Mouse (Mus musculus) heart, adult 2 months (tissue): ENCODE data around the gene Cmya5. TPM values are rescaled to one million over a fixed set of nuclear protein-coding genes. Genes with fewer than 3 reads are reported as not detected.

ENCODE experiments used
- DNase-seq, 2 experiments: peaks; one replicate each; pipeline ENCODE4 v3.0.0; 2021
- H3K27ac ChIP-seq: fragments of 200-600 bp; 2 replicates; pipeline ENCODE4 v1.8.1; 2022
- H3K27me3 ChIP-seq: fragments of 200-500 bp; 2 replicates; pipeline ENCODE4 v1.6.1; 2012; ENCODE audit warnings: mild to moderate bottlenecking, low read length, inconsistent platforms, mixed read lengths; ENCODE audit not compliant: control insufficient read depth, insufficient read depth
- H3K36me3 ChIP-seq: fragments of 200-500 bp; 2 replicates; pipeline ENCODE4 v1.6.1; 2012; ENCODE audit warnings: low read length, inconsistent platforms; ENCODE audit not compliant: control insufficient read depth, insufficient read depth
- H3K4me1 ChIP-seq: fragments of 200-500 bp; 2 replicates; pipeline ENCODE4 v1.6.1; 2011; ENCODE audit warnings: low read length; ENCODE audit not compliant: control insufficient read depth, insufficient read depth
- H3K4me3 ChIP-seq: fragments of 200-600 bp; 2 replicates; pipeline ENCODE4 v1.8.1; 2022
- H3K79me2 ChIP-seq: fragments of 200-500 bp; replicated peaks from 2 replicates; pipeline ENCODE4 v1.6.1; 2012; ENCODE audit warnings: mild to moderate bottlenecking, inconsistent platforms, low read length, moderate library complexity, mixed read lengths; ENCODE audit not compliant: control insufficient read depth, insufficient read depth
- H3K9ac ChIP-seq: fragments of 200-500 bp; 2 replicates; pipeline ENCODE4 v1.6.1; 2012; ENCODE audit warnings: low read depth, mild to moderate bottlenecking, control low read depth, inconsistent platforms, low read length, mixed read lengths
- CTCF ChIP-seq: fragments of 200-600 bp; IDR thresholded peaks from 2 replicates; pipeline ENCODE4 v1.8.1; 2022; ENCODE audit warnings: antibody characterized with exemption, mild to moderate bottlenecking, moderate library complexity
- EP300 ChIP-seq: fragments of 200-500 bp; IDR thresholded peaks from 2 replicates; pipeline ENCODE4 v1.6.1; 2011; ENCODE audit warnings: low read depth, low read length, control low read depth; ENCODE audit not compliant: insufficient read depth
- POLR2A ChIP-seq: fragments of 200-500 bp; IDR thresholded peaks from 2 replicates; pipeline ENCODE4 v1.6.1; 2011; ENCODE audit warnings: mild to moderate bottlenecking, low read depth, low read length, control low read depth; ENCODE audit not compliant: insufficient read depth
- WGBS: fragments of 180-500 bp; shearing (Covaris S2); methylation state at CpG from one replicate; pipeline ENCODE4 v1.1.7; 2018; 5-methylcytosine and 5-hydroxymethylcytosine counted together
- intact Hi-C: fragments of 180-260 bp; cut with DNase I; formaldehyde crosslinking; loops from one replicate; pipeline ENCODE4 v1.15.1; 2025
- polyA plus RNA-seq: library from polyadenylated mRNA; depleted of rRNA; stranded (reverse); fragments of >200 nt; gene quantifications from 2 replicates; pipeline ENCODE4 v1.2.3, GENCODE M21; 2012; rRNA removed
- total RNA-seq, 2 experiments: library from RNA; stranded (reverse); gene quantifications; 2 replicates each; pipeline ENCODE4 v1.2.3; 2021

Gene Cmya5
- total and polyA plus RNA-seq, 3 experiments = 46.3 to 392 (median 335) TPM

DNA sequence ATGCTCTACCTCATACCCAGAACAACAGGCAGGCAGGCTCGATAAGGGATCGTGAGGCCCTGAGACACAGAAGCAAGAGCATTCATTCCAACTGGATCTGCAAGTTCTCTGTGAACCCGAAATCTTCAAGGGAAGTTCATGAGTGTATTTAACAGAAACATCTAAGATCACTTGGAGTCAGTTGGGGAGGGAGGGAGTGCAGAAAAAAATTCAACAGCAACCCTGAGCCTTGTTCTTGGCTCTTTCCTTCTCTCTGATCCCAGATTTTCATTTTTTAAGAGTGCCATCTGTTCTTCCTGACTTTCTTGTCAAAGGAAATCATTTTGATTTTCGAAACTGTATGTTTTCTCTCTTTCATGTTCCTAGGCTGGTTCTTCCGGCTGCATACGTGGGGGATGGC lies 140.5 kb downstream of the Cmya5 start:
- Histone ChIP-seq H3K4me1 (peaks cover 1% of the 10 kb centered on the region), H3K27ac (no peak overlapping the region), H3K9ac (no peak overlapping the region), H3K36me3 (no peaks in the 10 kb centered on the region), H3K4me3 (no peak overlapping the region), H3K27me3 (no peaks in the 10 kb centered on the region), H3K79me2 (no peaks in the 10 kb centered on the region)
- DNase-seq = no peak
- intact Hi-C loops = no loop called here
- TF ChIP-seq CTCF = no peak
- TF ChIP-seq EP300 = no peak
- no peak for TF ChIP-seq POLR2A
- 78% methylated on average over 6 of the region's 6 CpGs for WGBS

DNA sequence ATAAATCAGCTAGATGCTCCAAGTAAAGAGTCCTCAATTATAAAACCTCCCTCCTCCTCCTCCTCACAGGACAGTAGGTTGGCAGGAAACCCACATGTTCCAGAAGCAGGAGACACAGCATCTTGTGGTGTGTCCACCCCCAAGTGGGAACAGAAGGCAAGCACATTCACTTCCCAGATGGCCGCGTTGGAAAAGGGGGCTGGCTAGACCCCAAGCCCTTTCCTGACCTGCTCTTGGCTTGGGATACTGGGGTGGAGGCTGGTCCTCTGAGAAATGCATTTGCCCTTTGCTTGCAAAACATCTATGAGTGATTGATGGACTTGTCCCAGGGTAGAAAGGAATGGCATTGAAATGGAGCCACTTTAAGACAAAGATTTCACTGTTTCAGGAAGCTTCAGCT lies 142.1 kb downstream of the Cmya5 start:
- TF ChIP-seq CTCF (no peak), POLR2A (no peak), EP300 (no peak)
- H3K27me3 ChIP-seq = no peaks in the 10 kb centered on the region
- H3K79me2 ChIP-seq = no peaks in the 10 kb centered on the region
- WGBS = 45% methylated on average over 2 of the region's 2 CpGs
- H3K4me3 ChIP-seq = no peak overlapping the region
- intact Hi-C loops = no loop called here
- peaks cover 1% of the 10 kb centered on the region for H3K4me1 ChIP-seq
- H3K27ac ChIP-seq = no peak overlapping the region
- no peaks in the 10 kb centered on the region for H3K36me3 ChIP-seq
- H3K9ac ChIP-seq = no peak overlapping the region
- DNase-seq = no peak

DNA sequence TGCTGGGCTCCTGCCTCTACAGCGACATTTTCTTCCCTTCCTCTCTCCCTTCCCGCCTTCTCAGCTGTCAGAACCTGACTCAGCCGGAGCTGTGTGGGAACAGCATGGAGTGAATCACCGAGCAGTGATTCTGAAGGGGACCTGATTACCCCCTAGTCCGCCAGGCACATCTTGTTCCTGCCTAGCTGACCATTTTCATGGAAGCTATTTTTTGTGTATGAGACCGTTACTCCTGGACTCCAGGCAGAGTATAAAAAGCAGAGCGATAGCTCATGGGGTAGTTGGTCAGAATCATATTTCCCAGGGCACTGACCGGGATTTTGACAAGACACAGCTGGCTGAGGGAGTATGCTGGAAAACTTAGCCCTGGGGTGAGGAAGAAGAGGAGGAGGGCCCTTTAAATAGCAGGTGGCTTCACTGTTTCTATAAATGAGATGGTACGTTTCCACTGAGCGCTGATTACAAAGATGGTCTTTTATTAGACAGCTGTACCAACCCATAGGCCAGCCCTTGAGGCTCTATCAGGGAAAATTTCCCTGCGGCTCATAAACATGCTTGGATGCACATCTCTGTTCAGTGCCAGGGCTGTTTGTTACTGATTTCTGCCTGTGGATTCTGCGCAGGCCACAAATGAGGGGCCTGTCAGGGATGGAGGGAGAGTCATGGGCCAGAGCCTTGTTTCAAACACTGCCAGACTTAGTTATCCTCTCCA lies 143.7 kb downstream of the Cmya5 start:
- intact Hi-C loops = no loop called here
- DNase-seq = peak in 1 of 2 experiments; percentile 34
- 47% methylated on average over 12 of the region's 12 CpGs for WGBS

DNA sequence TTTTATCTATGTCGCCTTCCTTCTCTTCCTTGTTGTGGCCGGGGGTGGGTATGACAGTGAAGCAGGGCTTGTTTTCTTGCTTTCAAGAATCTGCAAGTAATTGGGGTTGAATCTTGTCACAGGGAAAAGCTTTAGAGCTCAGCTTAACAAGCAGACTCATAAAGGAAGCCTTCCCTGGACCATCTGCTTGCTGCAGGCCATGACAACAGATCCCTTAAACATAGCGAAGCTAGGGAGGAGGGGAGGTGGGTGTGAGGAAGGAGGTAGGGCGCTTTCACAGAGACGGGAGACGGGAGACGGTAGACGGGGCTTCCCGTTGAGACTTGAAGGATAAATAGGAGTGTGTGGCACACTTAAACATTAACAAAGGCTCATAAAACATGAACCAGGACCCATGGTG lies 144.7 kb downstream of the Cmya5 start:
- Histone ChIP-seq H3K79me2 (no peaks in the 10 kb centered on the region), H3K4me1 (peaks cover 1% of the 10 kb centered on the region), H3K27me3 (no peaks in the 10 kb centered on the region), H3K4me3 (no peak overlapping the region), H3K27ac (no peak overlapping the region), H3K9ac (no peak overlapping the region), H3K36me3 (no peaks in the 10 kb centered on the region)
- WGBS = 79% methylated on average over 9 of the region's 9 CpGs
- no peak for TF ChIP-seq POLR2A
- intact Hi-C loops = no loop called here
- no peak for DNase-seq

More for the DNA sequence above, 143.7 kb downstream of the Cmya5 start:
- H3K27ac ChIP-seq = peak overlapping the region; percentile 67
- no peaks in the 10 kb centered on the region for H3K36me3 ChIP-seq
- H3K4me3 ChIP-seq = no peak overlapping the region
- TF ChIP-seq EP300 (0 out of 2 replicates have a peak, but pooled peaks have one; percentile 12), CTCF (no peak)
- no peaks in the 10 kb centered on the region for H3K27me3 ChIP-seq
- H3K9ac ChIP-seq = no peak overlapping the region
- no peaks in the 10 kb centered on the region for H3K79me2 ChIP-seq
- peaks cover 1% of the 10 kb centered on the region for H3K4me1 ChIP-seq

DNA sequence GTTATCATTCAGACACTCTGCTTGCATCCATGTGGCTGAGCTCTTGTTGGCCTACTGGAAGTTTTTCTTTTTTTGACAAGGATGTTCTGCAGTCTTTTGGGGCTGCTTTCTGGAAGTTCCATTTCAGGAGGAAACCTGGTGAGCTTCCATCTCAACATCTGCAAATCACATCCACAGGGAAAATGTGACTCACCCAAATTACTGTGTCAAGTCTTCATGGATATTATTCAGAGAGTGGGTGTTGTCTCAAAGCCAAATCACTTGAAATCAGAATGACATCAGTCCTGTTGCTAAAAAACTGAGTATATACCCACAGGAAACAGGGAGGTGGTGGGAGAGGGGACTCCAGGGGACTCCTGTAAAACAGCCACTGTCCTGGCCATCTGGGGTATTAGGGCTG lies 149.8 kb downstream of the Cmya5 start:
- no peak overlapping the region for H3K4me3 ChIP-seq
- intact Hi-C loops = no loop called here
- H3K4me1 ChIP-seq = no peaks in the 10 kb centered on the region
- H3K36me3 ChIP-seq = no peaks in the 10 kb centered on the region
- no peak for DNase-seq
- TF ChIP-seq POLR2A (no peak), EP300 (no peak), CTCF (no peak)
- H3K79me2 ChIP-seq = no peaks in the 10 kb centered on the region
- H3K27me3 ChIP-seq = no peaks in the 10 kb centered on the region
- no peak overlapping the region for H3K9ac ChIP-seq
- H3K27ac ChIP-seq = no peak overlapping the region

DNA sequence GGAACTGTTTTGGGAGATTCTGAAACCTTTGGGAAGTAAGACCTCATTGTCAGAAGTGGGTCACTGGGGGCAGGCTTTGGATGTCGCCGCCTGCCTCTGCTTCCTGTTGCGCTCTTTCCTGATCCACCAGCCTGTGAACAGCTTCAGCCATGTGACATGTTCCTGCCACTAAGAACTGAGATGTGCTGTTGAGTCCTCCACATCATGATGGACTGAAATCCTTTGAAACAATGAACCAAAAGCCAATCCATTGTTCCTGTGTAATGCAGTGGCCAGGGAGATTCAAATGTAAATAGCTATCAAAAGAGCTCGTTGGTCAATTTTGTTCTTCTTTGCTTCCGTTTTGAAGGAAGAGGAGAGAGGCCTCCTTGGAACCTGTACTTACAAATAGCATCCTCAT lies 151.7 kb downstream of the Cmya5 start:
- Histone ChIP-seq H3K9ac (no peak overlapping the region), H3K27me3 (no peaks in the 10 kb centered on the region), H3K4me1 (no peaks in the 10 kb centered on the region), H3K27ac (no peak overlapping the region), H3K4me3 (no peak overlapping the region), H3K36me3 (no peaks in the 10 kb centered on the region; the same call in 1 of the 2 replicates), H3K79me2 (no peaks in the 10 kb centered on the region)
- no peak for DNase-seq
- TF ChIP-seq POLR2A = no peak
- no peak for TF ChIP-seq CTCF
- TF ChIP-seq EP300 = no peak
- 91% methylated on average over 5 of the region's 5 CpGs for WGBS
- intact Hi-C loops = no loop called here

Other genes with a start within 250 kb of the Cmya5 start
- gene Tent2, start 47.7 kb upstream of the Cmya5 start, total RNA-seq = 10 to 100 TPM; 13.1 to 14.6 TPM
- gene Tent2, start 47.7 kb upstream of the Cmya5 start, polyA plus RNA-seq = 9.7 and 20.8 TPM in 2 replicates
- 10 to 100 TPM; 54.8 to 64.0 TPM for gene Homer1, start 154.9 kb upstream of the Cmya5 start, total RNA-seq
- 6.6 and 19.9 TPM in 2 replicates for gene Homer1, start 154.9 kb upstream of the Cmya5 start, polyA plus RNA-seq